Mouse (Mus musculus) CH12.LX (cell line): Measurements from ENCODE around the gene Tomm40.

Experiments
- CHD2 ChIP-seq: IDR thresholded peaks from 2 replicates; pipeline ENCODE4 v1.6.1; 2011; ENCODE audit warnings: low read length, improper control_type of control experiment
- CTCF ChIP-seq, 2 experiments: IDR thresholded peaks in 1 of 2; conservative IDR thresholded peaks in 1 of 2; 2 replicates each; pipeline ENCODE4 v1.5.1; 2011 to 2012; ENCODE audit warnings: low read depth in 2 of 2, low read length in 2 of 2, improper control_type of control experiment in 1 of 2, inconsistent platforms in 1 of 2, mild to moderate bottlenecking in 1 of 2, moderate library complexity in 1 of 2
- EP300 ChIP-seq: IDR thresholded peaks from 2 replicates; pipeline ENCODE4 v1.6.1; 2011; ENCODE audit warnings: low read length, improper control_type of control experiment
- HCFC1 ChIP-seq: IDR thresholded peaks from 2 replicates; pipeline ENCODE4 v1.6.1; 2012; ENCODE audit warnings: low read depth, mild to moderate bottlenecking, inconsistent platforms, low read length, improper control_type of control experiment
- MAFK ChIP-seq: IDR thresholded peaks from 2 replicates; pipeline ENCODE4 v1.6.1; 2011; ENCODE audit warnings: low read length, improper control_type of control experiment; ENCODE audit not compliant: insufficient replicate concordance
- NELFE ChIP-seq: IDR thresholded peaks from 2 replicates; pipeline ENCODE4 v1.6.1; 2011; ENCODE audit warnings: low read depth, low read length, improper control_type of control experiment
- NRF1 ChIP-seq: IDR thresholded peaks from 2 replicates; pipeline ENCODE4 v1.6.1; 2014; ENCODE audit warnings: low read depth, mild to moderate bottlenecking, inconsistent platforms, low read length, improper control_type of control experiment, moderate library complexity
- PAX5 ChIP-seq: IDR thresholded peaks from 2 replicates; pipeline ENCODE4 v1.6.1; 2012; ENCODE audit warnings: low read length, inconsistent platforms, mixed read lengths
- POLR2A ChIP-seq: IDR thresholded peaks from 2 replicates; pipeline ENCODE4 v1.6.1; 2011; ENCODE audit warnings: low read depth, mild to moderate bottlenecking, improper control_type of control experiment, low read length
- TBP ChIP-seq: conservative IDR thresholded peaks from 2 replicates; pipeline ENCODE4 v1.6.1; 2011; ENCODE audit warnings: low read depth, low read length, improper control_type of control experiment

DNA sequence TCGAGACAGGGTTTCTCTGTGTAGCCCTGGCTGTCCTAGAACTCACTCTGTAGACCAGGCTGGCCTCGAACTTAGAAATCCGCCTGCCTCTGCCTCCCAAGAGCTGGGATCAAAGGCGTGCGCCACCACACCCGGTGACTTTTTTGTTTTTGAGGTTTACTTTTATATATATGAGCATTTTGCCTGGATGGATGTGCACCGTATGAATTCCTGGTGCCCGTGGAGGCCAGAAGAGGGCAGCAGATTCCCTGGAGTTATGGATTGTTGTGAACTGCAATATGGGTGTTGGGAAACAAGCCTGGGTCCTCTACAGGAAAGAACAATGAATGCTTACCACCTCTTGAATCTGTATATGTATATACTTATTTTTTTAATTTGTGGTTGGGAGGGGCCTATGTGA is 37.4 kb upstream of the Tomm40 start:
- TF ChIP-seq CTCF (conservative IDR thresholded peaks at IDR 0.05 in 1 of 2, IDR thresholded peaks at IDR 0.05 in 1 of 2; ENCODE audit: low read depth in 2 of 2, low read length in 2 of 2): peak in 1 of 2 experiments; percentile 58; a peak in 2 of 4 replicates
- no peak for TF ChIP-seq POLR2A
- TF ChIP-seq HCFC1: no peak
- no peak for TF ChIP-seq NELFE
- TF ChIP-seq TBP: no peak
- TF ChIP-seq PAX5: no peak
- TF ChIP-seq CHD2: no peak
- TF ChIP-seq NRF1: no peak
- no peak for TF ChIP-seq MAFK
- no peak for TF ChIP-seq EP300
